Mouse (Mus musculus): ENCODE results near the gene St13. TPM values are rescaled to one million over a fixed set of nuclear protein-coding genes. Genes with fewer than 3 reads are reported as not detected.

Gene St13
- 203 and 220 TPM in 2 replicates for polyA plus RNA-seq (2014; fragmentation: Nextera tagmentation; extraction: Ambion mirVana)

- Histone ChIP-seq H3K27ac (replicated peaks; ENCODE audit: low read depth, low read length) (peak within 1 kb of the TSS; percentile 47), H3K36me3 (replicated peaks; ENCODE audit: control insufficient read depth, insufficient read depth, low read depth, low read length) (no peaks in the 10 kb centered on the region), H3K27me3 (ENCODE audit: control insufficient read depth, insufficient read depth, low read length) (no peaks in the 10 kb centered on the region), H3K9me3 (replicated peaks; ENCODE audit: control insufficient read depth, low read length) (no peaks in the 10 kb centered on the region), H3K4me1 (ENCODE audit: control insufficient read depth, insufficient read depth, low read length) (no peaks in the 10 kb centered on the region), H3K4me2 (ENCODE audit: low read depth, low read length) (peak within 1 kb of the TSS; percentile 56), H3K9ac (replicated peaks; ENCODE audit: low read length) (peak within 1 kb of the TSS; percentile 75), H3K4me3 (ENCODE audit: low read depth, low read length) (peak within 1 kb of the TSS; percentile 70)
- ATAC-seq (replicated peaks; ENCODE audit: insufficient number of reproducible peaks, low FRiP score, low TSS enrichment, low read depth), result peak; percentile 99
- WGBS, result under 1% methylated on average over 50 of the region's 50 CpGs
- DNase-seq (ENCODE audit: low spot score), result peak; percentile 96
These were observed at the start of gene St13, which contains the start of gene Xpnpep3 for GRCm38 (mm10) chr15:81399638-81400315. St13 (minus strand) TSS chr15:81400077. Xpnpep3 (plus strand) TSS chr15:81400138.

GRCm38 (mm10) chr15:81448463-81448862 lies 48.6 kb upstream of the St13 start:
- Histone ChIP-seq H3K27ac (replicated peaks; ENCODE audit: low read depth, low read length) (no peak overlapping the region), H3K9me3 (replicated peaks; ENCODE audit: control insufficient read depth, low read length) (no peaks in the 10 kb centered on the region), H3K27me3 (ENCODE audit: control insufficient read depth, insufficient read depth, low read length) (no peaks in the 10 kb centered on the region), H3K4me2 (ENCODE audit: low read depth, low read length) (no peak overlapping the region), H3K9ac (replicated peaks; ENCODE audit: low read length) (no peak overlapping the region), H3K4me1 (ENCODE audit: control insufficient read depth, insufficient read depth, low read length) (no peaks in the 10 kb centered on the region), H3K4me3 (ENCODE audit: low read depth, low read length) (no peak overlapping the region), H3K36me3 (replicated peaks; ENCODE audit: control insufficient read depth, insufficient read depth, low read depth, low read length) (no peaks in the 10 kb centered on the region)
- no peak for ATAC-seq (replicated peaks; ENCODE audit: insufficient number of reproducible peaks, low FRiP score, low TSS enrichment, low read depth)
- whole genome bisulfite sequencing, result 58% methylated on average over 3 of the region's 3 CpGs
- DNase-seq (ENCODE audit: low spot score), result peak; percentile 86

GRCm38 (mm10) chr15:81439236-81439635 lies 39.4 kb upstream of the St13 start:
- no peak for DNase-seq (ENCODE audit: low spot score)
- H3K4me1 ChIP-seq (ENCODE audit: control insufficient read depth, insufficient read depth, low read length), result no peaks in the 10 kb centered on the region

GRCm38 (mm10) chr15:81438345-81438744 lies 38.5 kb upstream of the St13 start:
- Histone ChIP-seq H3K9me3 (replicated peaks; ENCODE audit: control insufficient read depth, low read length) (no peaks in the 10 kb centered on the region), H3K4me3 (ENCODE audit: low read depth, low read length) (no peak overlapping the region), H3K27me3 (ENCODE audit: control insufficient read depth, insufficient read depth, low read length) (no peaks in the 10 kb centered on the region), H3K4me2 (ENCODE audit: low read depth, low read length) (no peak overlapping the region), H3K36me3 (replicated peaks; ENCODE audit: control insufficient read depth, insufficient read depth, low read depth, low read length) (no peaks in the 10 kb centered on the region), H3K27ac (replicated peaks; ENCODE audit: low read depth, low read length) (no peak overlapping the region), H3K9ac (replicated peaks; ENCODE audit: low read length) (no peak overlapping the region), H3K4me1 (ENCODE audit: control insufficient read depth, insufficient read depth, low read length) (no peaks in the 10 kb centered on the region)
- DNase-seq (ENCODE audit: low spot score), result no peak
- no peak for ATAC-seq (replicated peaks; ENCODE audit: insufficient number of reproducible peaks, low FRiP score, low TSS enrichment, low read depth)
- 93% methylated on average over 1 of the region's 1 CpGs for WGBS

More at GRCm38 (mm10) chr15:81439236-81439635, 39.4 kb upstream of the St13 start:
- H3K9me3 ChIP-seq (replicated peaks; ENCODE audit: control insufficient read depth, low read length), result no peaks in the 10 kb centered on the region
- H3K27ac ChIP-seq (replicated peaks; ENCODE audit: low read depth, low read length), result no peak overlapping the region
- H3K27me3 ChIP-seq (ENCODE audit: control insufficient read depth, insufficient read depth, low read length), result no peaks in the 10 kb centered on the region
- H3K4me2 ChIP-seq (ENCODE audit: low read depth, low read length), result no peak overlapping the region
- no peak overlapping the region for H3K4me3 ChIP-seq (ENCODE audit: low read depth, low read length)
- no peak overlapping the region for H3K9ac ChIP-seq (replicated peaks; ENCODE audit: low read length)
- no peak for ATAC-seq (replicated peaks; ENCODE audit: insufficient number of reproducible peaks, low FRiP score, low TSS enrichment, low read depth)
- no peaks in the 10 kb centered on the region for H3K36me3 ChIP-seq (replicated peaks; ENCODE audit: control insufficient read depth, insufficient read depth, low read depth, low read length)

- ATAC-seq (replicated peaks; ENCODE audit: insufficient number of reproducible peaks, low FRiP score, low TSS enrichment, low read depth), result no peak
- Histone ChIP-seq H3K27me3 (ENCODE audit: control insufficient read depth, insufficient read depth, low read length) (no peaks in the 10 kb centered on the region), H3K4me2 (ENCODE audit: low read depth, low read length) (no peak overlapping the region), H3K27ac (replicated peaks; ENCODE audit: low read depth, low read length) (no peak overlapping the region), H3K4me3 (ENCODE audit: low read depth, low read length) (no peak overlapping the region), H3K9ac (replicated peaks; ENCODE audit: low read length) (no peak overlapping the region), H3K36me3 (replicated peaks; ENCODE audit: control insufficient read depth, insufficient read depth, low read depth, low read length) (no peaks in the 10 kb centered on the region), H3K9me3 (replicated peaks; ENCODE audit: control insufficient read depth, low read length) (no peaks in the 10 kb centered on the region), H3K4me1 (ENCODE audit: control insufficient read depth, insufficient read depth, low read length) (no peaks in the 10 kb centered on the region)
- 86% methylated on average over 1 of the region's 1 CpGs for WGBS
- DNase-seq (ENCODE audit: low spot score), result no peak
These were observed 31.3 kb upstream of the St13 start for GRCm38 (mm10) chr15:81431195-81431594.

GRCm38 (mm10) chr15:81427947-81428346 lies 28.1 kb upstream of the St13 start:
- Histone ChIP-seq H3K9ac (replicated peaks; ENCODE audit: low read length) (no peak overlapping the region), H3K27me3 (ENCODE audit: control insufficient read depth, insufficient read depth, low read length) (no peaks in the 10 kb centered on the region), H3K9me3 (replicated peaks; ENCODE audit: control insufficient read depth, low read length) (no peaks in the 10 kb centered on the region), H3K4me2 (ENCODE audit: low read depth, low read length) (no peak overlapping the region), H3K4me1 (ENCODE audit: control insufficient read depth, insufficient read depth, low read length) (no peaks in the 10 kb centered on the region), H3K27ac (replicated peaks; ENCODE audit: low read depth, low read length) (no peak overlapping the region), H3K4me3 (ENCODE audit: low read depth, low read length) (no peak overlapping the region), H3K36me3 (replicated peaks; ENCODE audit: control insufficient read depth, insufficient read depth, low read depth, low read length) (no peaks in the 10 kb centered on the region)
- DNase-seq (ENCODE audit: low spot score), result no peak
- WGBS, result 85% methylated on average over 2 of the region's 2 CpGs
- ATAC-seq (replicated peaks; ENCODE audit: insufficient number of reproducible peaks, low FRiP score, low TSS enrichment, low read depth), result no peak

- 81% methylated on average over 3 of the region's 3 CpGs for WGBS
These were observed 25.4 kb upstream of the St13 start for GRCm38 (mm10) chr15:81425311-81425710.

GRCm38 (mm10) chr15:81422156-81422681 lies 22.3 kb upstream of the St13 start:
- H3K36me3 ChIP-seq (replicated peaks; ENCODE audit: control insufficient read depth, insufficient read depth, low read depth, low read length), result no peaks in the 10 kb centered on the region
- no peak overlapping the region for H3K9ac ChIP-seq (replicated peaks; ENCODE audit: low read length)
- no peaks in the 10 kb centered on the region for H3K9me3 ChIP-seq (replicated peaks; ENCODE audit: control insufficient read depth, low read length)
- no peak overlapping the region for H3K27ac ChIP-seq (replicated peaks; ENCODE audit: low read depth, low read length)
- H3K4me2 ChIP-seq (ENCODE audit: low read depth, low read length), result no peak overlapping the region
- DNase-seq (ENCODE audit: low spot score) (no peak), ATAC-seq (replicated peaks; ENCODE audit: insufficient number of reproducible peaks, low FRiP score, low TSS enrichment, low read depth) (no peak)
- 78% methylated on average over 7 of the region's 7 CpGs for WGBS
- H3K4me1 ChIP-seq (ENCODE audit: control insufficient read depth, insufficient read depth, low read length), result no peaks in the 10 kb centered on the region
- H3K4me3 ChIP-seq (ENCODE audit: low read depth, low read length), result no peak overlapping the region
- H3K27me3 ChIP-seq (ENCODE audit: control insufficient read depth, insufficient read depth, low read length), result no peaks in the 10 kb centered on the region

More at GRCm38 (mm10) chr15:81425311-81425710, 25.4 kb upstream of the St13 start:
- Histone ChIP-seq H3K27ac (replicated peaks; ENCODE audit: low read depth, low read length) (no peak overlapping the region), H3K4me1 (ENCODE audit: control insufficient read depth, insufficient read depth, low read length) (no peaks in the 10 kb centered on the region), H3K27me3 (ENCODE audit: control insufficient read depth, insufficient read depth, low read length) (no peaks in the 10 kb centered on the region), H3K9me3 (replicated peaks; ENCODE audit: control insufficient read depth, low read length) (no peaks in the 10 kb centered on the region), H3K36me3 (replicated peaks; ENCODE audit: control insufficient read depth, insufficient read depth, low read depth, low read length) (no peaks in the 10 kb centered on the region), H3K9ac (replicated peaks; ENCODE audit: low read length) (no peak overlapping the region), H3K4me3 (ENCODE audit: low read depth, low read length) (no peak overlapping the region), H3K4me2 (ENCODE audit: low read depth, low read length) (no peak overlapping the region)
- DNase-seq (ENCODE audit: low spot score) (no peak), ATAC-seq (replicated peaks; ENCODE audit: insufficient number of reproducible peaks, low FRiP score, low TSS enrichment, low read depth) (no peak)

Measured in embryonic facial prominence, embryonic 11.5 days (tissue).